Mouse (Mus musculus) heart, postnatal 14 days (tissue): Measurements from ENCODE around the gene Cdk19. TPM values are rescaled to one million over a fixed set of nuclear protein-coding genes. Genes with fewer than 3 reads are reported as not detected.

Source experiments
- total RNA-seq, 2 experiments: library from RNA; stranded (reverse); gene quantifications; 2 replicates each; pipeline ENCODE4 v1.2.3; 2021

Cdk19 gene
- total RNA-seq, 2 experiments from 2014 or later, result 14.9 to 15.9 TPM

Other genes starting within 250 kb of the Cdk19 start
- 10 to 100 TPM; 22.4 to 24.9 TPM for gene Slc16a10, start 197.3 kb upstream of the Cdk19 start, total RNA-seq
- 10 to 100 TPM in 1 of 2 experiments, 1 to 10 TPM in 1; 8.2 to 11.2 TPM for gene Rpf2, start 92.5 kb upstream of the Cdk19 start, total RNA-seq
- gene Gtf3c6, start 81.5 kb upstream of the Cdk19 start, total RNA-seq, result 10 to 100 TPM; 20.9 to 23.5 TPM
- gene Amd1, start 37.4 kb upstream of the Cdk19 start, total RNA-seq, result 10 to 100 TPM; 77.6 to 84.8 TPM
- not detected for gene Slc22a16, start 230.8 kb downstream of the Cdk19 start, total RNA-seq